Mouse (Mus musculus) forebrain, embryonic 10.5 days (tissue): ENCODE results near the gene Abcg4. TPM values are rescaled to one million over a fixed set of nuclear protein-coding genes. Genes with fewer than 3 reads are reported as not detected.
"Not testable (repeated sequence)": the region's sequence is repeated elsewhere in the genome, so short reads cannot be mapped to it uniquely, and the experiment has no call there.

Experiments used
- DNase-seq: peaks from one replicate; pipeline ENCODE4 v3.0.0-alpha.2; 2017; ENCODE audit warnings: low spot score; ENCODE audit errors: extremely low spot score
- H3K27ac ChIP-seq: fragments of 300-500 bp; sonication (generic); 2 replicates; pipeline ENCODE4 v1.5.1; 2016; ENCODE audit warnings: mild to moderate bottlenecking
- H3K27me3 ChIP-seq: fragments of 300-500 bp; sonication (generic); 2 replicates; pipeline ENCODE4 v1.6.1; 2016; ENCODE audit warnings: mild to moderate bottlenecking; ENCODE audit not compliant: poor library complexity, severe bottlenecking
- H3K36me3 ChIP-seq: fragments of 300-500 bp; sonication (generic); replicated peaks from 2 replicates; pipeline ENCODE4 v1.6.1; 2016; ENCODE audit warnings: mild to moderate bottlenecking, moderate library complexity
- H3K4me1 ChIP-seq: fragments of 300-500 bp; sonication (generic); 2 replicates; pipeline ENCODE4 v1.6.1; 2016
- H3K4me3 ChIP-seq: fragments of 300-500 bp; sonication (generic); 2 replicates; pipeline ENCODE4 v1.5.1; 2016; ENCODE audit warnings: mild to moderate bottlenecking, moderate library complexity
- H3K9me3 ChIP-seq: fragments of 300-500 bp; sonication (generic); 2 replicates; pipeline ENCODE4 v1.6.1; 2016; ENCODE audit warnings: mild to moderate bottlenecking, moderate library complexity
- WGBS: fragments of 180-500 bp; shearing (Covaris S2); methylation state at CpG from one replicate; pipeline ENCODE4 v1.1.7; 2016; 5-methylcytosine and 5-hydroxymethylcytosine counted together
- polyA plus RNA-seq: library from polyadenylated mRNA; unstranded; fragments of >200 nt; fragmentation: Nextera tagmentation; extraction: Ambion mirVana; gene quantifications from 2 replicates; pipeline ENCODE4 v1.2.1, GENCODE M21; 2016

Abcg4 gene
- polyA plus RNA-seq, result 5.3 and 7.2 TPM in 2 replicates

GRCm38 (mm10) chr9:44288076-44288958, at the start of gene Abcg4:
Abcg4 (minus strand) TSS chr9:44288615.
- peak; percentile 49 for DNase-seq
- Histone ChIP-seq H3K4me1 (peaks cover 39% of the 10 kb centered on the region), H3K9me3 (no peaks in the 10 kb centered on the region; the same call in 1 of the 2 replicates), H3K27ac (peak within 1 kb of the TSS; percentile 81), H3K27me3 (peaks cover 46% of the 10 kb centered on the region), H3K4me3 (peak within 1 kb of the TSS; percentile 64), H3K36me3 (peaks cover 38% of the 10 kb centered on the region)
- WGBS, result under 1% methylated on average over 38 of the region's 38 CpGs

- DNase-seq, result peak; percentile 36
- H3K4me1 ChIP-seq, result peaks cover 26% of the 10 kb centered on the region
- H3K27me3 ChIP-seq, result no peaks in the 10 kb centered on the region
- H3K9me3 ChIP-seq, result peaks cover 14% of the 10 kb centered on the region
- peak overlapping the region; percentile 94 for H3K4me3 ChIP-seq
- H3K27ac ChIP-seq, result peak overlapping the region; percentile 40; the same call in 1 of the 2 replicates
- peaks cover 75% of the 10 kb centered on the region for H3K36me3 ChIP-seq
- WGBS, result 71% methylated on average over 9 of the region's 9 CpGs
Measured at GRCm38 (mm10) chr9:44337436-44338169, 49.2 kb upstream of the Abcg4 start.

GRCm38 (mm10) chr9:44336964-44337363, 48.5 kb upstream of the Abcg4 start:
- peaks cover 20% of the 10 kb centered on the region for H3K4me1 ChIP-seq
- H3K9me3 ChIP-seq, result peaks cover 16% of the 10 kb centered on the region
- peak overlapping the region; percentile 97 for H3K27ac ChIP-seq
- DNase-seq, result no peak
- H3K36me3 ChIP-seq, result peaks cover 78% of the 10 kb centered on the region
- WGBS, result 84% methylated on average over 3 of the region's 3 CpGs
- H3K27me3 ChIP-seq, result no peaks in the 10 kb centered on the region
- peak overlapping the region; percentile 94 for H3K4me3 ChIP-seq

- 45% methylated on average over 4 of the region's 4 CpGs for WGBS
- peak overlapping the region; percentile 97 for H3K27ac ChIP-seq
- peaks cover 16% of the 10 kb centered on the region for H3K9me3 ChIP-seq
- H3K4me1 ChIP-seq, result peaks cover 16% of the 10 kb centered on the region
- peak overlapping the region; percentile 94 for H3K4me3 ChIP-seq
- not testable (repeated sequence) for H3K27me3 ChIP-seq, DNase-seq
- H3K36me3 ChIP-seq, result peaks cover 79% of the 10 kb centered on the region
Measured at GRCm38 (mm10) chr9:44336513-44336912, 48.1 kb upstream of the Abcg4 start.

GRCm38 (mm10) chr9:44336093-44336406, 47.6 kb upstream of the Abcg4 start:
- WGBS, result 4% methylated on average over 5 of the region's 5 CpGs

GRCm38 (mm10) chr9:44335331-44336092, 47.1 kb upstream of the Abcg4 start:
- peak; percentile 52 for DNase-seq
- H3K9me3 ChIP-seq, result peaks cover 16% of the 10 kb centered on the region
- WGBS, result under 1% methylated on average over 50 of the region's 50 CpGs
- H3K36me3 ChIP-seq, result peaks cover 79% of the 10 kb centered on the region
- peaks cover 15% of the 10 kb centered on the region for H3K4me1 ChIP-seq
- H3K27ac ChIP-seq, result peak overlapping the region; percentile 97
- H3K4me3 ChIP-seq, result peak overlapping the region; percentile 94
- H3K27me3 ChIP-seq, result no peaks in the 10 kb centered on the region

More at GRCm38 (mm10) chr9:44336093-44336406, 47.6 kb upstream of the Abcg4 start:
- peaks cover 16% of the 10 kb centered on the region for H3K9me3 ChIP-seq
- peak overlapping the region; percentile 97 for H3K27ac ChIP-seq
- no peaks in the 10 kb centered on the region for H3K27me3 ChIP-seq
- peak overlapping the region; percentile 94 for H3K4me3 ChIP-seq
- H3K4me1 ChIP-seq, result peaks cover 15% of the 10 kb centered on the region
- DNase-seq, result no peak
- H3K36me3 ChIP-seq, result peaks cover 79% of the 10 kb centered on the region

- H3K4me3 ChIP-seq, result peak within 1 kb of the TSS; percentile 94
- H3K9me3 ChIP-seq, result peaks cover 16% of the 10 kb centered on the region
- H3K4me1 ChIP-seq, result peaks cover 15% of the 10 kb centered on the region
- H3K27ac ChIP-seq, result peak within 1 kb of the TSS; percentile 97
- peak; percentile 99 for DNase-seq
- no peaks in the 10 kb centered on the region for H3K27me3 ChIP-seq
- peaks cover 80% of the 10 kb centered on the region for H3K36me3 ChIP-seq
- under 1% methylated on average over 91 of the region's 91 CpGs for WGBS
Measured at GRCm38 (mm10) chr9:44334396-44335330, 46.2 kb upstream of the Abcg4 start, which contains the start of gene H2afx. H2afx (plus strand) TSS chr9:44334694.

GRCm38 (mm10) chr9:44332918-44333638, 44.7 kb upstream of the Abcg4 start:
- peak overlapping the region; percentile 94; the same call in 1 of the 2 replicates for H3K4me3 ChIP-seq
- no peak for DNase-seq
- H3K27me3 ChIP-seq, result no peaks in the 10 kb centered on the region
- H3K9me3 ChIP-seq, result peaks cover 16% of the 10 kb centered on the region
- 95% methylated on average over 13 of the region's 13 CpGs for WGBS
- peak overlapping the region; percentile 97; the same call in 1 of the 2 replicates for H3K27ac ChIP-seq
- peaks cover 19% of the 10 kb centered on the region for H3K4me1 ChIP-seq
- H3K36me3 ChIP-seq, result peaks cover 81% of the 10 kb centered on the region

GRCm38 (mm10) chr9:44330736-44331135, 42.3 kb upstream of the Abcg4 start:
- WGBS, result 95% methylated on average over 6 of the region's 6 CpGs
- Histone ChIP-seq H3K4me3 (no peak overlapping the region), H3K4me1 (peaks cover 19% of the 10 kb centered on the region), H3K36me3 (peaks cover 65% of the 10 kb centered on the region), H3K27ac (no peak overlapping the region), H3K9me3 (peaks cover 16% of the 10 kb centered on the region), H3K27me3 (no peaks in the 10 kb centered on the region)
- no peak for DNase-seq

GRCm38 (mm10) chr9:44327926-44328325, 39.5 kb upstream of the Abcg4 start:
- no peak for DNase-seq
- peak overlapping the region; percentile 96; the same call in 1 of the 2 replicates for H3K27ac ChIP-seq
- H3K4me1 ChIP-seq, result peaks cover 28% of the 10 kb centered on the region
- peaks cover 5% of the 10 kb centered on the region; the same call in 1 of the 2 replicates for H3K9me3 ChIP-seq
- peak overlapping the region; percentile 74 for H3K4me3 ChIP-seq
- no peaks in the 10 kb centered on the region for H3K27me3 ChIP-seq
- H3K36me3 ChIP-seq, result peaks cover 52% of the 10 kb centered on the region
- 88% methylated on average over 5 of the region's 5 CpGs for whole genome bisulfite sequencing
